Mouse (Mus musculus) hindbrain, embryonic 11.5 days (tissue): ENCODE results near the gene Fgfr2. TPM values are rescaled to one million over a fixed set of nuclear protein-coding genes. Genes with fewer than 3 reads are reported as not detected.

Experiments used
- ATAC-seq: fragments of 200-750 bp; cut with Nextera tagmentation; 2 replicates; pipeline ENCODE4 v1.8.0; 2017; ENCODE audit warnings: mild to moderate bottlenecking, moderate TSS enrichment, moderate library complexity; ENCODE audit not compliant: low FRiP score
- DNase-seq: peaks from one replicate; pipeline ENCODE4 v3.0.0-alpha.2; 2015; ENCODE audit warnings: low spot score
- H3K27ac ChIP-seq: fragments of 300-500 bp; sonication (generic); 2 replicates; pipeline ENCODE4 v1.5.1; 2014; ENCODE audit warnings: mild to moderate bottlenecking, low read depth, low read length
- H3K27me3 ChIP-seq: fragments of 300-500 bp; sonication (generic); 2 replicates; pipeline ENCODE4 v1.6.1; 2014; ENCODE audit warnings: mild to moderate bottlenecking, low read length, moderate library complexity, mixed read lengths; ENCODE audit not compliant: control insufficient read depth, insufficient read depth
- H3K36me3 ChIP-seq: fragments of 300-500 bp; sonication (generic); 2 replicates; pipeline ENCODE4 v1.6.1; 2014; ENCODE audit warnings: mild to moderate bottlenecking, low read length, moderate library complexity, mixed read lengths; ENCODE audit not compliant: control insufficient read depth, insufficient read depth
- H3K4me1 ChIP-seq: fragments of 300-500 bp; sonication (generic); replicated peaks from 2 replicates; pipeline ENCODE4 v1.6.1; 2014; ENCODE audit warnings: low read length, mixed read lengths; ENCODE audit not compliant: control insufficient read depth, insufficient read depth
- H3K4me2 ChIP-seq: fragments of 300-500 bp; sonication (generic); replicated peaks from 2 replicates; pipeline ENCODE4 v1.6.1; 2014; ENCODE audit warnings: mild to moderate bottlenecking, low read depth, low read length
- H3K4me3 ChIP-seq: fragments of 300-500 bp; sonication (generic); 2 replicates; pipeline ENCODE4 v1.5.1; 2014; ENCODE audit warnings: low read depth, low read length
- H3K9ac ChIP-seq: fragments of 300-500 bp; sonication (generic); 2 replicates; pipeline ENCODE4 v1.6.1; 2014; ENCODE audit warnings: low read depth, low read length
- H3K9me3 ChIP-seq: fragments of 300-500 bp; sonication (generic); 2 replicates; pipeline ENCODE4 v1.6.1; 2016; ENCODE audit warnings: low read length; ENCODE audit not compliant: control insufficient read depth
- WGBS: fragments of 180-500 bp; shearing (Covaris S2); extraction: QIAGEN DNeasy Blood & Tissue Kit; methylation state at CpG from one replicate; pipeline ENCODE4 v1.1.7; 2014; 5-methylcytosine and 5-hydroxymethylcytosine counted together
- polyA plus RNA-seq: library from polyadenylated mRNA; unstranded; fragments of >200 nt; fragmentation: Nextera tagmentation; extraction: Ambion mirVana; gene quantifications from 2 replicates; pipeline ENCODE4 v1.2.1, GENCODE M21; 2014

Gene Fgfr2
- polyA plus RNA-seq, 1 experiment from 2014 or later, result 71.3 TPM

DNA sequence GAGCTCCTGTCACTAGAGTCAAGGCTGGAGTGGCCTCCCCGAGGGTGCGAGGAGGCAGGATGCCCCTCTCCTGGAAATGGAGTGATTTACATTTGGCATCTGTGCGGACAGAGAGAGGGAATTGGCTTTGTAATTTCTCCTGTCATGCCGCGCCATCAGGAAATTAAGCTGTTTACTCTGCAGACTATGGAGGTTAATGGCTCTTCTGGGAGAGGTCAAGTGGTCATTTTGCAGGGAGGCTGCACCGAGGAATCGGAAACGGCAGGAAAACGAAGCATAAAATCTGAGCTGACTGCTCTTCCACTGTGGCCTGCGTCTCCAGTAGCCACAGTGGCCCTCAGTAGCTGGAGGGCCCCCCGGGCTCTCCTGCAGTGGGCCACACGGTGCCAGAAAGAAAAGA is 485.9 kb downstream of the Fgfr2 start:
- Histone ChIP-seq H3K9ac (no peak overlapping the region), H3K4me2 (no peak overlapping the region), H3K27me3 (no peaks in the 10 kb centered on the region), H3K4me3 (no peak overlapping the region), H3K9me3 (no peaks in the 10 kb centered on the region), H3K27ac (no peak overlapping the region), H3K4me1 (0 out of 2 replicates have a peak, but pooled peaks cover 2% of the 10 kb centered on the region), H3K36me3 (no peaks in the 10 kb centered on the region)
- WGBS, result 31% methylated on average over 12 of the region's 12 CpGs
- ATAC-seq (no peak), DNase-seq (peak; percentile 31)

DNA sequence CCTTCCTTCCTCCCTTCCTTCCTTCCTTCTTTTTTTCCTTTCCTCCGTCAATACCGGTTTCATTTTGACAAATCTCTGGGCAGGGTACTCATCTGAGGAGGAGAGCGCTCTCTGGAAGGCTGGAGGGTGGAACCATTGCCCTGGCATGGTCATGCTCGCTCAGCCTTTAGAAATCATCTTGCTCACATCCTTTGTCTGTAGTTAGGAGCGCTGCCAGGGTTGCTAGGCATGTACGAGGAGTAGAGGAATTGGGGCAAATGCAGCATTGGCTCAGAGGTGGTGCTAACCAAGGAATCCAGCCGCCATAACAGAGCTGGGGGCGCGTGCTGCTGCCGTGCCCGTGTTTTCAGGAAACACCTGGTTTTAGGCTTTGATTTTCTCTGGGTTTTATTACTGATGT is 491.8 kb downstream of the Fgfr2 start:
- no peak for DNase-seq
- Histone ChIP-seq H3K9ac (no peak overlapping the region), H3K9me3 (no peaks in the 10 kb centered on the region), H3K27me3 (no peaks in the 10 kb centered on the region), H3K4me2 (no peak overlapping the region), H3K4me1 (no peaks in the 10 kb centered on the region), H3K27ac (no peak overlapping the region), H3K4me3 (no peak overlapping the region), H3K36me3 (no peaks in the 10 kb centered on the region)
- ATAC-seq, result no peak
- WGBS, result 83% methylated on average over 11 of the region's 11 CpGs

DNA sequence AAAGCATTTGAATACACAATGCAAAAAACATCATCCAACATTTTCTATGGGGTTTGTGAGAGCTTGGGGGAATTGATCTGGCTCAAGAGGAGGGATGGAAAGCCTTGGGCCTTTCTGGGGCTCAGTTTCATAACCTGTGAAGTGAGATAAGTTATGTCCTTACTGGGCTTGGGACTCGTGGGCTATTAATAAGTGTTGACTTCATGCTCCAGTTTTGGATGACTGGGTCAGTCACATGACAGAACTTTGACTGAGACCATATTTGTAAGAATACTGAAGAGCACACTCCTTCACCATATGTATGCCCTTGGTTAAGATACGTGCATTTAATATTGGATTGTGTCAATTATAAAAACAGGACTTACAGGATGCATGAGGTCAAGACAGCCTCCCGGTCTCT is 495.7 kb downstream of the Fgfr2 start:
- Histone ChIP-seq H3K4me3 (no peak overlapping the region), H3K9me3 (no peaks in the 10 kb centered on the region), H3K27ac (no peak overlapping the region), H3K27me3 (no peaks in the 10 kb centered on the region), H3K4me1 (no peaks in the 10 kb centered on the region), H3K9ac (no peak overlapping the region), H3K36me3 (no peaks in the 10 kb centered on the region), H3K4me2 (no peak overlapping the region)
- no peak for DNase-seq
- no peak for ATAC-seq
- 91% methylated on average over 3 of the region's 3 CpGs for WGBS

DNA sequence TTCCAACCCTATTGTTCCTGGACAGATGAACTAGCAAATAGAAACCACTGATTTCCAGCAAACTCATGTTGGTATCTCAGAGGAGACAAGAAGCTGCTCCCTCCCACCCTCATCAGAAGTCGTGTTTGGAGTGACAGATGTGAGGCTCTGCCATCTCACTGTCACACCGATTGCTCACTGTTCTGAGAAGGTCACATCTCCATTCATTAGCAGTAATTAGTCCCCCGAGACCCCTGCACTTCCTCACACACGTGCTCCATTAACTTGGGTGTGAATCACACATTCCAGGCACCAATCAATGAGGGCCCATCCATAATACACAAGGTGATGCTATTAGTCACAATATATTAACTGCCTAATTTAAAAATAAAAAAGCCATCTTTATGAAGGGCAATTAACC is 497.0 kb downstream of the Fgfr2 start:
- Histone ChIP-seq H3K36me3 (no peaks in the 10 kb centered on the region), H3K4me3 (no peak overlapping the region), H3K27me3 (no peaks in the 10 kb centered on the region), H3K4me1 (no peaks in the 10 kb centered on the region), H3K4me2 (no peak overlapping the region), H3K27ac (no peak overlapping the region), H3K9me3 (no peaks in the 10 kb centered on the region), H3K9ac (no peak overlapping the region)
- ATAC-seq (no peak), DNase-seq (no peak)
- 48% methylated on average over 4 of the region's 4 CpGs for WGBS

DNA sequence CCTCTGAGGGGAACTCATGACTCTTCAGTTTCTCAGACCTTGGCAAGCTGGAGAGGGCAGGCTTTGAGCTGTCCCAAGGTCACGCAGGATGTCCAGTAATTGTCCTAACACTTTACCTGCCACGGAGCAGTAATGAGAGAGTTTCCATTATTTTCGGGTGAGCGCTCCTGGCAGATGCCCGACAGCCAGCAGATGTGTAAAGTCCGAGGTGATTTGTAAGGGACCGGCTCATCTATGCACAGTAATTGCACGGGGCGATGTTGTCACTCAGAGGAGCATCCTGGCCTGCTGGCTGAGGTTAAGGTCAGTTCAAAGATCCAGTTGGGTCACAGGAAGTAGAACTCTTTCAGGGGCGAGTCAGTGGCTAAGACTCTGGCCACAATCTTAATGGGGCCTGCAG is 499.0 kb downstream of the Fgfr2 start:
- H3K27me3 ChIP-seq, result no peaks in the 10 kb centered on the region
- no peak overlapping the region for H3K4me3 ChIP-seq
- no peak overlapping the region for H3K9ac ChIP-seq
- H3K4me2 ChIP-seq, result no peak overlapping the region
- H3K4me1 ChIP-seq, result no peaks in the 10 kb centered on the region
- no peak for DNase-seq
- no peak overlapping the region for H3K27ac ChIP-seq
- H3K9me3 ChIP-seq, result no peaks in the 10 kb centered on the region
- WGBS, result 76% methylated on average over 10 of the region's 10 CpGs
- ATAC-seq, result no peak
- H3K36me3 ChIP-seq, result no peaks in the 10 kb centered on the region

DNA sequence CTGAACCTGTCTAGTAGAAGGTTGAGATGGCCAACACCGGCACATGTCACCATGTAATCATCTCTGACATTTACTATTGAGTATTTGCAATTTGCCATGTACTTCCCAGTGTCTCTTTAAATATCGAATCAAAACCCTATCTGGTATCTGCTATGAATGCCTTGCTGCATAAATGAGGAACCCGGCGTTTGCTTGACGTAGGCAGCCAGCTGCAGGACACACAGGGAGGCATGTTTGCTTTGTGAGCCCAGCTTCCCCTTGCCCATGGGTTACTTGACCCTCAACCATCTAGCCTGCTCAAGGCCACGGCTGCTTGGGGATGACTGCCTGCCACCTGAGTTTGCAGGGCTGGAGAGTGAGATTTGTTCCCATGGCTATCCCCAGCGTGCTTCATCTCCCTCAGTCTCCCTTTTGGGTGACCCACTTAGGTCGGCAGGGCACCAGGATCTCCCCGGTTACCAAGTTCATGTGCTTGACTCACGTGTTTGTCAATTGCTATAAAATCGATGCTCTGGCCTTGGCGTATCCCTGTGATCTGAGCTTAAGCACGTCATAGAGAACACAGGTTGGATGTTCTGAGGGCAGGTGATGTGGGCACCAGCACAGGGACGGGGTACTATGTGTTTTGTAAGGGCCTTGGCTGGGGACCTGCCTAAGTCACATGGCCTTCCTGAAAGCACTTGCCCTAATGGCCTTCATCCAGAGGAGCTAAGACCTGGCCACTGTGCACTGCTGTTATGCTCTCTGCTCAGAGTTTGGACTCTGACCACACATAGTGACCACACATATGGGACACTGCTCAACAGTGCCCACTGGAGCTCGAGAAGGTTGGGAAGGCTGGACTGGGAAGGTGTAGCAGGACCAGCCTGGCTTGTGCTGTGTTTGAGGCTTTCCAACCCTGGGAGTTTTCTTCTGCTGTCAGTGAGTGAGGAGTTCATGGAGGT is 502.9 kb downstream of the Fgfr2 start:
- H3K9ac ChIP-seq, result no peak overlapping the region
- H3K36me3 ChIP-seq, result no peaks in the 10 kb centered on the region
- WGBS, result 90% methylated on average over 15 of the region's 15 CpGs
- ATAC-seq (no peak), DNase-seq (no peak)
- no peak overlapping the region for H3K4me3 ChIP-seq
- no peak overlapping the region for H3K27ac ChIP-seq
- H3K27me3 ChIP-seq, result no peaks in the 10 kb centered on the region
- peaks cover 5% of the 10 kb centered on the region; the same call in 1 of the 2 replicates for H3K4me1 ChIP-seq
- no peak overlapping the region for H3K4me2 ChIP-seq
- H3K9me3 ChIP-seq, result no peaks in the 10 kb centered on the region

DNA sequence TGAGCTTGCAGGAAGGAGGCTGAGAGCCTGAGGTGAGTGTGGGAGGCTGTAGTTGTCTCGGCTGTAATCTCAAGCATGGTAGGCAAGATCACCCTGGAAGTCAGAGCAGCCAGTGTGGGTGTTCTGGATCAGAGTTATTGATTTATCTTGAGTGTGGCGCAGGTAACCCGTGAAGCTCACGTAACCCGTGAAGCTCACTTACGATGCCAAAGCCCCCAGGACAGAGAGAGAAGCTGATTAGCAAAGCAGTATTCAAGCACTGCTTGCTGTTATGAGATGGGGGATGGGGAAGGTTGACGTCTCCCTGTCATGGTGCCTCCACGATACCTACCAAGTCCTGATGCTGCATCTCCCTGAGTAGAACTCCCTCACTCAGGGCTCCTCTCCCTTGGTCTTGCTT is 503.6 kb downstream of the Fgfr2 start:
- 89% methylated on average over 8 of the region's 8 CpGs for WGBS
- Histone ChIP-seq H3K9ac (no peak overlapping the region), H3K27ac (no peak overlapping the region), H3K4me2 (no peak overlapping the region), H3K9me3 (no peaks in the 10 kb centered on the region), H3K4me3 (no peak overlapping the region), H3K36me3 (no peaks in the 10 kb centered on the region), H3K4me1 (peaks cover 6% of the 10 kb centered on the region; the same call in 1 of the 2 replicates), H3K27me3 (no peaks in the 10 kb centered on the region)
- DNase-seq (no peak), ATAC-seq (no peak)

DNA sequence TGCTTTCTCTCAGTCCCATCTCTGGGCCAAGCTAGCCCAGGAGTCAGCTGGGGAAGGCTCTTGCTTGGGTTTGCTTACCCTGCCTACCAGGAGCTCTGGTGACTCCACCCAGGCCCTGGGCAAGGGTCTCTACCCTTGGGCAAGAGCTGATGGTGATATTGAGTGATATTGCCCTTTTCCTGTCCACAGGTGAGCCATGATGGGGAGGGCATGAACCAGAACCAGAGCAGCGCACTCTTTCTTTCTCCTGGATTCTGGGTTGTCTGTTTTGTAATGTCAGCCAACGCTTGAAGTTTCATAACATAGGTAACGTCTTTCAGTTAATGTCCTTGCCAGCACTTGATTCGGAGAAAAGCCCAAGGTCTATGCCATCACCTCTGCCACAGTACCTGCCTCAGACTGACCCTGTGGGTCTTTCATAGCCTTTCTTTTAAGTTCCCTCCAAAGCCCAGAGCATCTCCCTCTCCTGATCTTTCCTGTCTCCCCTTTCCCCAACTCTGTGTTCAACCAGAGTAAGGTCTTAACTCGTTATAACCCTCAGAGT is 506.1 kb downstream of the Fgfr2 start:
- Histone ChIP-seq H3K9me3 (no peaks in the 10 kb centered on the region), H3K27me3 (no peaks in the 10 kb centered on the region), H3K27ac (no peak overlapping the region), H3K4me1 (peaks cover 6% of the 10 kb centered on the region; the same call in 1 of the 2 replicates), H3K4me2 (no peak overlapping the region), H3K36me3 (no peaks in the 10 kb centered on the region), H3K4me3 (no peak overlapping the region), H3K9ac (no peak overlapping the region)
- DNase-seq (no peak), ATAC-seq (no peak)
- 85% methylated on average over 5 of the region's 5 CpGs for WGBS

DNA sequence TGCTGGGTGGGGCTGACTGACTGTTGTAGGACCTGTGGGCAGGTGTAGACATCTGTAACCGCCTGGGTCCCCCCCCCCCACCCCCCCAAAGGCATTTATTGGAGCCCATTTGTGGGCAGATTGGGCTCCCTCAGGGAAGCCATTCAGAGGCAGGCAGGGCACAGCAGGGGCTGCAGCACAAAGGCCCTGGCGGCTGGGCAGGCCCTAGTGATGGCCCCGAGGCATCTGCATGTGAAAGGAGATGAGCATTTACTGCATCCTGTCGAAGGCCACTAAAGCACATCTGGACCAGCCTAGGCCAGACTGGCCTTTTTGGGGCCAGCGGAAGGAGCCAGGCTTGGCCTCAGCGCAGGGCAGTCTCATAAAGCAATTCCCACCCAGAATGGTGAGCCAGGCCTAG is 506.8 kb downstream of the Fgfr2 start:
- peak; percentile 15 for DNase-seq
- H3K4me3 ChIP-seq, result no peak overlapping the region
- 10% methylated on average over 6 of the region's 6 CpGs for WGBS

More for the DNA sequence above, 506.8 kb downstream of the Fgfr2 start:
- H3K36me3 ChIP-seq, result no peaks in the 10 kb centered on the region
- no peak for ATAC-seq
- peaks cover 6% of the 10 kb centered on the region; the same call in 1 of the 2 replicates for H3K4me1 ChIP-seq
- no peak overlapping the region for H3K4me2 ChIP-seq
- no peaks in the 10 kb centered on the region for H3K27me3 ChIP-seq
- no peak overlapping the region for H3K9ac ChIP-seq
- no peak overlapping the region for H3K27ac ChIP-seq
- H3K9me3 ChIP-seq, result no peaks in the 10 kb centered on the region
